Mouse (Mus musculus): ENCODE measurements around the gene Gm8020.
A peak's percentile ranks its signal among the peaks of the same experiment; 100 is the strongest.
"Not testable (repeated sequence)": the region's sequence is repeated elsewhere in the genome, so short reads cannot be mapped to it uniquely, and the experiment has no call there.

The Gm8020 gene

GRCm38 (mm10) chr14:42502249-42502648 lies at the start of gene Gm8020:
Gene Gm8020, minus strand, starts transcription at chr14:42502349.
- not testable (repeated sequence) for DNase-seq (ENCODE audit: low spot score in 2 of 2)

- peak; percentile 11 to 55 for DNase-seq (ENCODE audit: low spot score in 2 of 2)
Measured at GRCm38 (mm10) chr14:42543170-42543701, 41.1 kb upstream of the Gm8020 start.

GRCm38 (mm10) chr14:42542316-42543169 lies 40.4 kb upstream of the Gm8020 start:
- not testable (repeated sequence) for DNase-seq (ENCODE audit: low spot score in 2 of 2)

GRCm38 (mm10) chr14:42524182-42524581 lies 22.0 kb upstream of the Gm8020 start, which contains the start of gene Gm8024:
Gene Gm8024, minus strand, starts transcription at chr14:42524282.
- not testable (repeated sequence) for DNase-seq (ENCODE audit: low spot score in 2 of 2)

- not testable (repeated sequence) for DNase-seq (ENCODE audit: low spot score in 2 of 2)
Measured at GRCm38 (mm10) chr14:42463581-42463980, 38.6 kb downstream of the Gm8020 start, which contains the start of gene Gm8011. Gene Gm8011, plus strand, starts transcription at chr14:42463881.

Measured in spleen, postnatal 4 days (tissue).